Mouse (Mus musculus) activated CD4-positive, CD25-positive, alpha-beta regulatory T cell, adult 4 months (primary cell): Measurements from ENCODE around the gene Gja3. TPM values are rescaled to one million over a fixed set of nuclear protein-coding genes. Genes with fewer than 3 reads are reported as not detected.
"Not testable (repeated sequence)": the region's sequence is repeated elsewhere in the genome, so short reads cannot be mapped to it uniquely, and the experiment has no call there.

Experiments
- ATAC-seq: one replicate; pipeline ENCODE4 v1.8.0; 2017
- polyA plus RNA-seq, 2 experiments: library from polyadenylated mRNA; unstranded; fragments of 100-300 nt; shearing (Covaris generic); gene quantifications; one replicate each; pipeline ENCODE4 v1.2.1; 2017

The Gja3 gene
- polyA plus RNA-seq, 2 experiments from 2014 or later = not detected

DNA sequence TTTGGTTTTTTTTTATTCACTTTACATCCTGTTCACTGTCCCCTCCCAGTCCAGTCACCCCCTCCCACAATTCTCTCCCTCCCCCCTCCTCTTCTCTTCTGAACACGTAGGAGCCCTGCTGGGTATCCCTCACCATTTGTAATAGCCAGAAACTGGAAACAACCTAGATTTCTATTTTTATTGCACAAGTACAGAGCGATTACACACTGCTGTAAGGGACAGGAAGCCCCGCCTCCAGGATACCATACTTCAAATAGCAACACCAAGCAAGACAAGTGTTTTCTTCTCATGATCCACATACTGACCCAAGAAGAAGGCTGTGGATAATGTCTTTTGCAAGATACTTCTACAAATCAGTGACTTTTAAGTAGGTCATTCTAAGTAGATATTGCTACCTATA lies 25.1 kb downstream of the Gja3 start:
- no peak for ATAC-seq

DNA sequence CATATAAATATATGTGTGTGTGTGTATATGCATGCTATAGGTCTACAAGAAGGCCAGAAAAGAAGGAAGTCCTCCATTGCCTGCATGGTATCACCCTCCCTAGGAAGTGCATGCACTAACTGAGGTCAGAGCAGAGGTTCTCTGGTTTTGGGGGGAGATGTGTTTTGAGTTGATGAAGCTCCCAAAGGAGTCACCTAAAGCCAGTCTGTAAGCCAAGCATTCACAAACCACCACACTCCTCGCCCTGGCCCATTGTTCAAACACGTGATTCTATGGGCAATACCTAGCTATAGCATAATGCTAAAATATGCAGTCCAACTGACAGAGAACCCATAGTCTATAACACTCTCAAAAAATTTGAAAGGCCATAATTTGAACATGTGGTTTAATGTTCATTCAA lies 39.5 kb downstream of the Gja3 start:
- no peak for ATAC-seq

DNA sequence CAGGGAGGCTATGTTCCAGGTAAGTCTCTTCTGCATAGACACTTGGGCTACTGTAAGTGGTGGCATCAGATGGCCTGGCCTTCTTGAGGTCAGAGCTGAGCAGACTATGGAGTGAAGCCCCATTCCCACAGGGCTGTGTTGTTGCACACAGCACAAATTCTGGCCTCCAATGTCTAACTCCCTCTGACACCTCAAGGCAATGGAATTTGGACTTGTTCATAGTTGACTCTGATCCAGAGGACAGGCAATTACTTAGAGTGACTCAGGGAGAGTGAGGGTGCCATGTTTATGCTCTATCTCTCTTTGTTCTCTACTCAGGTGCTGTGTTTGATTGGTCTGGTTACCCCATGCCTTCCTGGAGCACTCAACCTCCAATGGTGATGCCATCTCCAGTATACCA lies 41.1 kb downstream of the Gja3 start:
- not testable (repeated sequence) for ATAC-seq

DNA sequence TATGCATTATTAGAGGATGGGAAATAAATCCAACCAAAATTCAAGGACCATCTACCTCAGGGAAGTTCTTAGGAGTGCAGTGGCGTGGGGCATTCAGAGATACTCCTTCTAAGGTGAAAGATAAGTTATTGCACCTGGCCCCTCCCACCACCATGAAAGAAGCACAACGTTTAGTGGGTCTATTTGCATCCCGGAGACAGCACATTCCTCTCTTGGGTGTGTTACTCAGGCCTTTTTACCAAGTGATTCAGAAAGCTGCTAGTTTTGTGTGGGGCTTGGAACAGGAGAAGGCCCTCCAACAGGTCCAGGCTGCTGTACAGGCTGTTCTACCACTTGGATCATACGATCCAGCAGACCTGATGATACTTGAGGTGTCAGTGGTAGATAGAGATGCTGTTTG lies 69.3 kb downstream of the Gja3 start:
- no peak for ATAC-seq

Other genes with a start within 250 kb of the Gja3 start
- 10 to 100 TPM; 47.0 to 47.8 TPM for gene Zmym5, start 246.4 kb downstream of the Gja3 start, polyA plus RNA-seq
- gene Zmym2, start 171.4 kb downstream of the Gja3 start, polyA plus RNA-seq = 10 to 100 TPM; 37.8 to 48.3 TPM
- 1 to 10 TPM; 2.4 to 5.9 TPM for gene Gjb2, start 46.6 kb upstream of the Gja3 start, polyA plus RNA-seq
- not detected for gene Gm4491, start 57.8 kb upstream of the Gja3 start, polyA plus RNA-seq
- not detected for gene Gjb6, start 75.5 kb upstream of the Gja3 start, polyA plus RNA-seq